Mouse (Mus musculus): Measurements from ENCODE around the gene Crtam. TPM values are rescaled to one million over a fixed set of nuclear protein-coding genes. Genes with fewer than 3 reads are reported as not detected.

The Crtam gene
- 11.4 TPM for polyA plus RNA-seq (2017; shearing (Covaris generic))

GRCm38 (mm10) chr9:41004415-41004814, at the start of gene Crtam:
Gene Crtam, minus strand, starts transcription at chr9:41004628.

GRCm38 (mm10) chr9:40963586-40964417, 40.6 kb downstream of the Crtam start, which contains the start of gene Jhy:
Gene Jhy, minus strand, starts transcription at chr9:40964118.

Other genes starting within 250 kb of the Crtam start
- gene Hspa8, start 203.6 kb downstream of the Crtam start, polyA plus RNA-seq (2017; shearing (Covaris generic)), result 4,622 TPM
- not detected for gene Bsx, start 130.5 kb downstream of the Crtam start, polyA plus RNA-seq (2017; shearing (Covaris generic))
- not detected for gene Jhy, start 40.5 kb downstream of the Crtam start, polyA plus RNA-seq (2017; shearing (Covaris generic))
- 23.0 TPM for gene Ubash3b, start 157.1 kb upstream of the Crtam start, polyA plus RNA-seq (2017; shearing (Covaris generic))